Mouse (Mus musculus): ENCODE results near the gene Phldb2.

GRCm38 (mm10) chr16:45819911-45820310 is 133.5 kb downstream of the Phldb2 start:
- TF ChIP-seq MAFK (IDR thresholded peaks at IDR 0.05; ENCODE audit: insufficient replicate concordance, low read length) (no peak), RCOR1 (conservative IDR thresholded peaks at IDR 0.05; ENCODE audit: low read depth, low read length) (no peak), ZC3H11A (IDR thresholded peaks at IDR 0.05; ENCODE audit: low read depth, low read length) (no peak), CTCF (conservative IDR thresholded peaks at IDR 0.05 in 1 of 2, IDR thresholded peaks at IDR 0.05 in 1 of 2; ENCODE audit: low read depth in 2 of 2, low read length in 2 of 2) (no peak), SMC3 (IDR thresholded peaks at IDR 0.05; ENCODE audit: low read depth, low read length) (no peak), POLR2A (IDR thresholded peaks at IDR 0.05; ENCODE audit: low read depth, low read length) (no peak), USF2 (conservative IDR thresholded peaks at IDR 0.05; ENCODE audit: low read depth, low read length) (no peak), ZKSCAN1 (IDR thresholded peaks at IDR 0.05; ENCODE audit: borderline replicate concordance, low read depth, low read length) (no peak), KAT2A (IDR thresholded peaks at IDR 0.05; ENCODE audit: insufficient replicate concordance, low read length) (no peak)
